Mouse (Mus musculus): ENCODE data around the gene Mlec.

Gene Mlec

GRCm38 (mm10) chr5:115127421-115128179, 30.4 kb downstream of the Mlec start:
- in situ Hi-C loops (cut with MboI, MseI): loop anchor here (5.0 kb wide), 2 partner anchors 35 to 110 kb away; partner anchors contain the start of gene Pop5

- in situ Hi-C loops (cut with MboI, MseI): loop anchor here (5.0 kb wide), 2 partner anchors 36 to 111 kb away; partner anchors contain the start of gene Pop5
Measured at GRCm38 (mm10) chr5:115126578-115127312, 31.2 kb downstream of the Mlec start.

- in situ Hi-C loops (cut with MboI, MseI): loop anchor here (5.0 kb wide), 2 partner anchors 37 to 112 kb away; partner anchors contain the start of gene Pop5
Measured at GRCm38 (mm10) chr5:115125211-115125871, 32.6 kb downstream of the Mlec start.

GRCm38 (mm10) chr5:115124690-115125089, 33.3 kb downstream of the Mlec start:
- in situ Hi-C loops (cut with MboI, MseI): loop anchor here (5.0 kb wide), 2 partner anchors 38 to 113 kb away; partner anchors contain the start of gene Pop5

GRCm38 (mm10) chr5:115120978-115121377, 37.0 kb downstream of the Mlec start:
- in situ Hi-C loops (cut with MboI, MseI): no loop called here

GRCm38 (mm10) chr5:115118961-115119570, 38.9 kb downstream of the Mlec start, which contains the start of gene Acads:
TSS of gene Acads (minus strand) at chr5:115119346.
- in situ Hi-C loops (cut with MboI, MseI): no loop called here

GRCm38 (mm10) chr5:115117467-115117866, 40.5 kb downstream of the Mlec start:
- in situ Hi-C loops (cut with MboI, MseI): no loop called here

GRCm38 (mm10) chr5:115116426-115116825, 41.6 kb downstream of the Mlec start:
- in situ Hi-C loops (cut with MboI, MseI): no loop called here

- in situ Hi-C loops (cut with MboI, MseI): no loop called here
Measured at GRCm38 (mm10) chr5:115114501-115114900, 43.5 kb downstream of the Mlec start.

GRCm38 (mm10) chr5:115113244-115113643, 44.7 kb downstream of the Mlec start:
- in situ Hi-C loops (cut with MboI, MseI): no loop called here

GRCm38 (mm10) chr5:115111156-115111555, 46.8 kb downstream of the Mlec start:
- in situ Hi-C loops (cut with MboI, MseI): no loop called here

GRCm38 (mm10) chr5:115103253-115103652, 54.7 kb downstream of the Mlec start:
- in situ Hi-C loops (cut with MboI, MseI): loop anchor here (10.0 kb wide), 2 partner anchors 118 to 258 kb away; no protein-coding TSS in a partner anchor

GRCm38 (mm10) chr5:115102231-115102630, 55.7 kb downstream of the Mlec start:
- in situ Hi-C loops (cut with MboI, MseI): loop anchor here (10.0 kb wide), 2 partner anchors 117 to 257 kb away; no protein-coding TSS in a partner anchor

GRCm38 (mm10) chr5:115100473-115100872, 57.5 kb downstream of the Mlec start:
- in situ Hi-C loops (cut with MboI, MseI): loop anchor here (10.0 kb wide), 2 partner anchors 116 to 256 kb away; no protein-coding TSS in a partner anchor

- in situ Hi-C loops (cut with MboI, MseI): loop anchor here (10.0 kb wide), 2 partner anchors 115 to 255 kb away; no protein-coding TSS in a partner anchor
Measured at GRCm38 (mm10) chr5:115099991-115100390, 58.0 kb downstream of the Mlec start.

- in situ Hi-C loops (cut with MboI, MseI): no loop called here
Measured at GRCm38 (mm10) chr5:115099530-115099929, 58.4 kb downstream of the Mlec start.

- in situ Hi-C loops (cut with MboI, MseI): no loop called here
Measured at GRCm38 (mm10) chr5:115098195-115098594, 59.8 kb downstream of the Mlec start, which contains the start of gene Gm10401. TSS of gene Gm10401 (minus strand) at chr5:115098295.
